Mouse (Mus musculus): ENCODE data around the gene Xkr7. TPM values are rescaled to one million over a fixed set of nuclear protein-coding genes. Genes with fewer than 3 reads are reported as not detected.

Xkr7 gene
- polyA plus RNA-seq, 1 experiment from 2014 or later = 1.7 TPM

GRCm38 (mm10) chr2:153043886-153044285, 12.2 kb downstream of the Xkr7 start:
- Histone ChIP-seq H3K36me3 (no peaks in the 10 kb centered on the region), H3K9ac (no peak overlapping the region), H3K4me3 (no peak overlapping the region), H3K9me3 (replicated peaks) (no peaks in the 10 kb centered on the region), H3K27ac (no peak overlapping the region), H3K4me1 (peaks cover 11% of the 10 kb centered on the region), H3K27me3 (no peaks in the 10 kb centered on the region), H3K4me2 (replicated peaks) (no peak overlapping the region)
- no peak for ATAC-seq (ENCODE audit: low FRiP score)
- WGBS = 56% methylated on average over 3 of the region's 3 CpGs

GRCm38 (mm10) chr2:153045884-153046299, 14.2 kb downstream of the Xkr7 start:
- Histone ChIP-seq H3K27me3 (0 out of 2 replicates have a peak, but pooled peaks cover under 1% of the 10 kb centered on the region), H3K27ac (peak overlapping the region; percentile 64), H3K4me3 (no peak overlapping the region), H3K9ac (no peak overlapping the region), H3K4me1 (peaks cover 19% of the 10 kb centered on the region), H3K9me3 (replicated peaks) (no peaks in the 10 kb centered on the region), H3K36me3 (no peaks in the 10 kb centered on the region), H3K4me2 (replicated peaks) (no peak overlapping the region)
- WGBS = 39% methylated on average over 8 of the region's 8 CpGs
- peak; percentile 46; the same call in 1 of the 2 replicates for ATAC-seq (ENCODE audit: low FRiP score)

GRCm38 (mm10) chr2:153047828-153048465, 16.3 kb downstream of the Xkr7 start:
- ATAC-seq (ENCODE audit: low FRiP score) = no peak
- Histone ChIP-seq H3K9ac (no peak overlapping the region), H3K4me2 (replicated peaks) (no peak overlapping the region), H3K36me3 (no peaks in the 10 kb centered on the region), H3K4me1 (peaks cover 24% of the 10 kb centered on the region), H3K9me3 (replicated peaks) (no peaks in the 10 kb centered on the region), H3K27ac (no peak overlapping the region), H3K27me3 (peaks cover 21% of the 10 kb centered on the region), H3K4me3 (no peak overlapping the region)
- 46% methylated on average over 17 of the region's 17 CpGs for WGBS

GRCm38 (mm10) chr2:153049288-153049996, 17.8 kb downstream of the Xkr7 start:
- 42% methylated on average over 9 of the region's 9 CpGs for WGBS
- Histone ChIP-seq H3K27ac (peak overlapping the region; percentile 62), H3K9ac (no peak overlapping the region), H3K36me3 (peaks cover 4% of the 10 kb centered on the region), H3K4me3 (no peak overlapping the region), H3K27me3 (peaks cover 31% of the 10 kb centered on the region), H3K4me1 (peaks cover 24% of the 10 kb centered on the region), H3K9me3 (replicated peaks) (no peaks in the 10 kb centered on the region), H3K4me2 (replicated peaks) (no peak overlapping the region)
- peak; percentile 54 for ATAC-seq (ENCODE audit: low FRiP score)

GRCm38 (mm10) chr2:153049997-153050358, 18.3 kb downstream of the Xkr7 start:
- Histone ChIP-seq H3K27ac (no peak overlapping the region), H3K4me2 (replicated peaks) (no peak overlapping the region)
- 88% methylated on average over 4 of the region's 4 CpGs for WGBS

GRCm38 (mm10) chr2:153051095-153051494, 19.4 kb downstream of the Xkr7 start:
- Histone ChIP-seq H3K27ac (no peak overlapping the region), H3K4me1 (peaks cover 16% of the 10 kb centered on the region), H3K4me2 (replicated peaks) (no peak overlapping the region), H3K27me3 (peaks cover 36% of the 10 kb centered on the region), H3K4me3 (no peak overlapping the region), H3K9ac (no peak overlapping the region), H3K9me3 (replicated peaks) (no peaks in the 10 kb centered on the region), H3K36me3 (peaks cover 12% of the 10 kb centered on the region)
- ATAC-seq (ENCODE audit: low FRiP score) = no peak
- 80% methylated on average over 6 of the region's 6 CpGs for WGBS

More at GRCm38 (mm10) chr2:153049997-153050358, 18.3 kb downstream of the Xkr7 start:
- Histone ChIP-seq H3K9me3 (replicated peaks) (no peaks in the 10 kb centered on the region), H3K36me3 (peaks cover 9% of the 10 kb centered on the region), H3K4me3 (no peak overlapping the region), H3K4me1 (peaks cover 24% of the 10 kb centered on the region), H3K27me3 (peaks cover 34% of the 10 kb centered on the region), H3K9ac (no peak overlapping the region)
- no peak for ATAC-seq (ENCODE audit: low FRiP score)

- Histone ChIP-seq H3K4me3 (no peak overlapping the region), H3K27ac (no peak overlapping the region), H3K27me3 (peaks cover 36% of the 10 kb centered on the region), H3K9ac (no peak overlapping the region), H3K36me3 (peaks cover 12% of the 10 kb centered on the region), H3K4me1 (peaks cover 13% of the 10 kb centered on the region), H3K9me3 (replicated peaks) (no peaks in the 10 kb centered on the region), H3K4me2 (replicated peaks) (no peak overlapping the region)
- no peak for ATAC-seq (ENCODE audit: low FRiP score)
- WGBS = 78% methylated on average over 9 of the region's 9 CpGs
Measured at GRCm38 (mm10) chr2:153051537-153051936, 19.9 kb downstream of the Xkr7 start.

GRCm38 (mm10) chr2:153052700-153053351, 21.2 kb downstream of the Xkr7 start:
- Histone ChIP-seq H3K9ac (0 out of 2 replicates have a peak overlapping the region, but pooled peaks have one; percentile 19), H3K4me2 (replicated peaks) (0 out of 2 replicates have a peak overlapping the region, but pooled peaks have one; percentile 11), H3K4me1 (peaks cover 13% of the 10 kb centered on the region), H3K27ac (no peak overlapping the region), H3K36me3 (peaks cover 12% of the 10 kb centered on the region), H3K9me3 (replicated peaks) (no peaks in the 10 kb centered on the region), H3K4me3 (no peak overlapping the region), H3K27me3 (peaks cover 36% of the 10 kb centered on the region)
- 8% methylated on average over 30 of the region's 30 CpGs for WGBS
- ATAC-seq (ENCODE audit: low FRiP score) = no peak

- peaks cover 13% of the 10 kb centered on the region for H3K4me1 ChIP-seq
- no peaks in the 10 kb centered on the region for H3K9me3 ChIP-seq (replicated peaks)
- peaks cover 36% of the 10 kb centered on the region for H3K27me3 ChIP-seq
- peaks cover 12% of the 10 kb centered on the region for H3K36me3 ChIP-seq
- H3K27ac ChIP-seq = no peak overlapping the region
- H3K4me3 ChIP-seq = no peak overlapping the region
- no peak for ATAC-seq (ENCODE audit: low FRiP score)
- no peak overlapping the region for H3K4me2 ChIP-seq (replicated peaks)
- H3K9ac ChIP-seq = no peak overlapping the region
- 87% methylated on average over 8 of the region's 8 CpGs for WGBS
Measured at GRCm38 (mm10) chr2:153053896-153054295, 22.2 kb downstream of the Xkr7 start.

- Histone ChIP-seq H3K27ac (no peak overlapping the region), H3K4me2 (replicated peaks) (no peak overlapping the region), H3K4me3 (no peak overlapping the region), H3K4me1 (0 out of 2 replicates have a peak, but pooled peaks cover 5% of the 10 kb centered on the region), H3K36me3 (peaks cover 12% of the 10 kb centered on the region), H3K27me3 (peaks cover 36% of the 10 kb centered on the region), H3K9me3 (replicated peaks) (no peaks in the 10 kb centered on the region), H3K9ac (no peak overlapping the region)
- ATAC-seq (ENCODE audit: low FRiP score) = no peak
- WGBS = 58% methylated on average over 6 of the region's 6 CpGs
Measured at GRCm38 (mm10) chr2:153055270-153055920, 23.7 kb downstream of the Xkr7 start.

GRCm38 (mm10) chr2:153058365-153058764, 26.7 kb downstream of the Xkr7 start:
- Histone ChIP-seq H3K27me3 (peaks cover 11% of the 10 kb centered on the region; the same call in 1 of the 2 replicates), H3K9ac (no peak overlapping the region), H3K27ac (no peak overlapping the region), H3K36me3 (peaks cover 12% of the 10 kb centered on the region), H3K4me3 (no peak overlapping the region), H3K9me3 (replicated peaks) (no peaks in the 10 kb centered on the region), H3K4me1 (no peaks in the 10 kb centered on the region), H3K4me2 (replicated peaks) (no peak overlapping the region)
- 85% methylated on average over 4 of the region's 4 CpGs for WGBS
- no peak for ATAC-seq (ENCODE audit: low FRiP score)

- no peak for ATAC-seq (ENCODE audit: low FRiP score)
Measured at GRCm38 (mm10) chr2:153060216-153060615, 28.6 kb downstream of the Xkr7 start.

More at GRCm38 (mm10) chr2:153060216-153060615, 28.6 kb downstream of the Xkr7 start:
- H3K4me2 ChIP-seq (replicated peaks) = no peak overlapping the region
- H3K4me3 ChIP-seq = no peak overlapping the region
- WGBS = 86% methylated on average over 7 of the region's 7 CpGs
- H3K27ac ChIP-seq = no peak overlapping the region
- H3K4me1 ChIP-seq = no peaks in the 10 kb centered on the region
- H3K9me3 ChIP-seq (replicated peaks) = no peaks in the 10 kb centered on the region
- H3K27me3 ChIP-seq = no peaks in the 10 kb centered on the region; the same call in 1 of the 2 replicates
- H3K9ac ChIP-seq = no peak overlapping the region
- peaks cover under 1% of the 10 kb centered on the region for H3K36me3 ChIP-seq

Data from hindbrain, embryonic 12.5 days (tissue).